Mouse (Mus musculus): ENCODE measurements around the gene Acadsb. TPM values are rescaled to one million over a fixed set of nuclear protein-coding genes. Genes with fewer than 3 reads are reported as not detected.
A peak's percentile ranks its signal among the peaks of the same experiment; 100 is the strongest.
"Not testable (repeated sequence)": the region's sequence is repeated elsewhere in the genome, so short reads cannot be mapped to it uniquely, and the experiment has no call there.

Gene Acadsb
- polyA plus RNA-seq, 1 experiment from 2014 or later = 192 TPM

GRCm38 (mm10) chr7:131411221-131411940 lies 980 bp downstream of the Acadsb start:
- peaks cover 16% of the 10 kb centered on the region for H3K4me1 ChIP-seq
- peak overlapping the region; percentile 79 for H3K4me2 ChIP-seq
- H3K4me3 ChIP-seq = peak overlapping the region; percentile 63
- WGBS = 23% methylated on average over 10 of the region's 10 CpGs
- no peaks in the 10 kb centered on the region for H3K27me3 ChIP-seq
- H3K9me3 ChIP-seq = no peaks in the 10 kb centered on the region
- H3K27ac ChIP-seq = peak overlapping the region; percentile 94
- ATAC-seq (ENCODE audit: borderline replicate concordance, extremely low read depth, low FRiP score, low TSS enrichment) = peak; percentile 24; the same call in 1 of the 2 replicates
- peak overlapping the region; percentile 72 for H3K9ac ChIP-seq
- H3K36me3 ChIP-seq = 0 out of 2 replicates have a peak, but pooled peaks cover 2% of the 10 kb centered on the region

GRCm38 (mm10) chr7:131411941-131412270 lies 1.5 kb downstream of the Acadsb start:
- Histone ChIP-seq H3K9ac (0 out of 2 replicates have a peak overlapping the region, but pooled peaks have one; percentile 29), H3K27me3 (no peaks in the 10 kb centered on the region), H3K4me1 (peaks cover 16% of the 10 kb centered on the region), H3K27ac (peak overlapping the region; percentile 94), H3K36me3 (0 out of 2 replicates have a peak, but pooled peaks cover 1% of the 10 kb centered on the region), H3K9me3 (no peaks in the 10 kb centered on the region), H3K4me3 (peak overlapping the region; percentile 63), H3K4me2 (peak overlapping the region; percentile 79)
- 38% methylated on average over 2 of the region's 2 CpGs for WGBS
- ATAC-seq (ENCODE audit: borderline replicate concordance, extremely low read depth, low FRiP score, low TSS enrichment) = no peak

GRCm38 (mm10) chr7:131416742-131417141 lies 6.3 kb downstream of the Acadsb start:
- H3K27me3 ChIP-seq; H3K4me3 ChIP-seq; H3K9ac ChIP-seq; H3K4me2 ChIP-seq; H3K4me1 ChIP-seq; H3K9me3 ChIP-seq; H3K36me3 ChIP-seq; H3K27ac ChIP-seq; ATAC-seq (ENCODE audit: borderline replicate concordance, extremely low read depth, low FRiP score, low TSS enrichment): not testable (repeated sequence)

GRCm38 (mm10) chr7:131417605-131418004 lies 7.2 kb downstream of the Acadsb start:
- no peak for ATAC-seq (ENCODE audit: borderline replicate concordance, extremely low read depth, low FRiP score, low TSS enrichment)
- H3K36me3 ChIP-seq = no peaks in the 10 kb centered on the region
- H3K9ac ChIP-seq = no peak overlapping the region
- H3K4me1 ChIP-seq = peaks cover 6% of the 10 kb centered on the region; the same call in 1 of the 2 replicates
- no peak overlapping the region for H3K4me2 ChIP-seq
- no peak overlapping the region for H3K27ac ChIP-seq
- H3K9me3 ChIP-seq = no peaks in the 10 kb centered on the region
- H3K27me3 ChIP-seq = no peaks in the 10 kb centered on the region
- H3K4me3 ChIP-seq = no peak overlapping the region

GRCm38 (mm10) chr7:131424912-131425311 lies 14.5 kb downstream of the Acadsb start:
- no peaks in the 10 kb centered on the region for H3K27me3 ChIP-seq
- no peak overlapping the region for H3K4me3 ChIP-seq
- 76% methylated on average over 2 of the region's 2 CpGs for WGBS
- H3K9me3 ChIP-seq = no peaks in the 10 kb centered on the region
- no peak for ATAC-seq (ENCODE audit: borderline replicate concordance, extremely low read depth, low FRiP score, low TSS enrichment)
- no peak overlapping the region for H3K9ac ChIP-seq
- H3K4me1 ChIP-seq = no peaks in the 10 kb centered on the region
- H3K36me3 ChIP-seq = peaks cover 31% of the 10 kb centered on the region
- no peak overlapping the region for H3K27ac ChIP-seq
- H3K4me2 ChIP-seq = no peak overlapping the region

- ATAC-seq (ENCODE audit: borderline replicate concordance, extremely low read depth, low FRiP score, low TSS enrichment) = no peak
- Histone ChIP-seq H3K9ac (no peak overlapping the region), H3K4me1 (no peaks in the 10 kb centered on the region), H3K4me2 (no peak overlapping the region), H3K4me3 (no peak overlapping the region), H3K36me3 (peaks cover 50% of the 10 kb centered on the region), H3K27ac (no peak overlapping the region), H3K27me3 (no peaks in the 10 kb centered on the region), H3K9me3 (no peaks in the 10 kb centered on the region)
- WGBS = 85% methylated on average over 5 of the region's 5 CpGs
Measured at GRCm38 (mm10) chr7:131427331-131427730, 16.9 kb downstream of the Acadsb start.

GRCm38 (mm10) chr7:131432244-131432643 lies 21.8 kb downstream of the Acadsb start:
- 18% methylated on average over 1 of the region's 1 CpGs for WGBS
- H3K27ac ChIP-seq = no peak overlapping the region
- no peak overlapping the region for H3K4me2 ChIP-seq
- ATAC-seq (ENCODE audit: borderline replicate concordance, extremely low read depth, low FRiP score, low TSS enrichment) = no peak
- no peak overlapping the region for H3K4me3 ChIP-seq
- H3K9ac ChIP-seq = no peak overlapping the region
- no peaks in the 10 kb centered on the region for H3K27me3 ChIP-seq
- H3K4me1 ChIP-seq = no peaks in the 10 kb centered on the region
- H3K9me3 ChIP-seq = no peaks in the 10 kb centered on the region
- H3K36me3 ChIP-seq = peaks cover 55% of the 10 kb centered on the region

- H3K9me3 ChIP-seq = no peaks in the 10 kb centered on the region
- H3K4me1 ChIP-seq = no peaks in the 10 kb centered on the region
- 79% methylated on average over 1 of the region's 1 CpGs for WGBS
- ATAC-seq (ENCODE audit: borderline replicate concordance, extremely low read depth, low FRiP score, low TSS enrichment) = no peak
- no peak overlapping the region for H3K27ac ChIP-seq
- peaks cover 50% of the 10 kb centered on the region for H3K36me3 ChIP-seq
- no peak overlapping the region for H3K9ac ChIP-seq
- H3K4me2 ChIP-seq = no peak overlapping the region
- no peaks in the 10 kb centered on the region for H3K27me3 ChIP-seq
- H3K4me3 ChIP-seq = no peak overlapping the region
Measured at GRCm38 (mm10) chr7:131434276-131434675, 23.9 kb downstream of the Acadsb start.

- ATAC-seq (ENCODE audit: borderline replicate concordance, extremely low read depth, low FRiP score, low TSS enrichment) = no peak
- Histone ChIP-seq H3K9ac (no peak overlapping the region), H3K27ac (no peak overlapping the region), H3K4me2 (no peak overlapping the region), H3K27me3 (no peaks in the 10 kb centered on the region), H3K36me3 (peaks cover 29% of the 10 kb centered on the region), H3K4me3 (no peak overlapping the region), H3K4me1 (no peaks in the 10 kb centered on the region), H3K9me3 (no peaks in the 10 kb centered on the region)
- WGBS = 63% methylated on average over 3 of the region's 3 CpGs
Measured at GRCm38 (mm10) chr7:131437051-131437450, 26.6 kb downstream of the Acadsb start.

GRCm38 (mm10) chr7:131456714-131457113 lies 46.3 kb downstream of the Acadsb start:
- H3K9me3 ChIP-seq = no peaks in the 10 kb centered on the region
- ATAC-seq (ENCODE audit: borderline replicate concordance, extremely low read depth, low FRiP score, low TSS enrichment) = no peak
- no peaks in the 10 kb centered on the region for H3K27me3 ChIP-seq

GRCm38 (mm10) chr7:131465117-131465601 lies 54.8 kb downstream of the Acadsb start:
- whole genome bisulfite sequencing = 74% methylated on average over 3 of the region's 3 CpGs

More at GRCm38 (mm10) chr7:131456714-131457113, 46.3 kb downstream of the Acadsb start:
- Histone ChIP-seq H3K36me3 (no peaks in the 10 kb centered on the region), H3K4me1 (no peaks in the 10 kb centered on the region), H3K4me3 (no peak overlapping the region), H3K9ac (no peak overlapping the region), H3K27ac (no peak overlapping the region), H3K4me2 (no peak overlapping the region)
- WGBS = 79% methylated on average over 5 of the region's 5 CpGs

GRCm38 (mm10) chr7:131465735-131466134 lies 55.3 kb downstream of the Acadsb start:
- Histone ChIP-seq H3K36me3 (no peaks in the 10 kb centered on the region), H3K27ac (no peak overlapping the region), H3K9me3 (no peaks in the 10 kb centered on the region), H3K4me2 (no peak overlapping the region), H3K4me1 (no peaks in the 10 kb centered on the region), H3K9ac (no peak overlapping the region), H3K4me3 (no peak overlapping the region), H3K27me3 (no peaks in the 10 kb centered on the region)
- ATAC-seq (ENCODE audit: borderline replicate concordance, extremely low read depth, low FRiP score, low TSS enrichment) = no peak
- 73% methylated on average over 3 of the region's 3 CpGs for WGBS

More at GRCm38 (mm10) chr7:131465117-131465601, 54.8 kb downstream of the Acadsb start:
- no peak overlapping the region for H3K4me2 ChIP-seq
- no peaks in the 10 kb centered on the region for H3K27me3 ChIP-seq
- no peak for ATAC-seq (ENCODE audit: borderline replicate concordance, extremely low read depth, low FRiP score, low TSS enrichment)
- H3K4me3 ChIP-seq = no peak overlapping the region
- no peaks in the 10 kb centered on the region for H3K4me1 ChIP-seq
- no peak overlapping the region for H3K27ac ChIP-seq
- no peaks in the 10 kb centered on the region for H3K9me3 ChIP-seq
- H3K36me3 ChIP-seq = no peaks in the 10 kb centered on the region
- H3K9ac ChIP-seq = no peak overlapping the region
